Mouse (Mus musculus) frontal cortex, postnatal 36 days (tissue): ENCODE results near the gene Opcml.

Experiments used
- DNase-seq, 2 experiments: peaks; one replicate each; pipeline ENCODE4 v3.0.0; 2022; ENCODE audit warnings: low spot score in 2 of 2

Opcml gene

GRCm38 (mm10) chr9:27790725-27791638, at the start of gene Opcml:
Opcml (plus strand) TSS chr9:27790775.
- DNase-seq, result peak; percentile 73 to 76

GRCm38 (mm10) chr9:27758709-27759108, 31.9 kb upstream of the Opcml start:
- no peak for DNase-seq

GRCm38 (mm10) chr9:27761196-27761595, 29.4 kb upstream of the Opcml start:
- no peak for DNase-seq

- peak; percentile 20 to 42 for DNase-seq
Measured at GRCm38 (mm10) chr9:27766446-27766845, 24.1 kb upstream of the Opcml start.

GRCm38 (mm10) chr9:27767196-27767900, 23.2 kb upstream of the Opcml start:
- peak; percentile 21 to 45 for DNase-seq

- no peak for DNase-seq
Measured at GRCm38 (mm10) chr9:27768788-27769187, 21.8 kb upstream of the Opcml start.

GRCm38 (mm10) chr9:27781291-27781993, 9.1 kb upstream of the Opcml start:
- no peak for DNase-seq

GRCm38 (mm10) chr9:27781994-27782337, 8.6 kb upstream of the Opcml start:
- DNase-seq, result no peak

GRCm38 (mm10) chr9:27791639-27791966, 1.0 kb downstream of the Opcml start:
- DNase-seq, result no peak

GRCm38 (mm10) chr9:27792226-27792625, 1.7 kb downstream of the Opcml start:
- DNase-seq, result peak in 1 of 2 experiments; percentile 37

GRCm38 (mm10) chr9:27792994-27793393, 2.4 kb downstream of the Opcml start:
- no peak for DNase-seq

GRCm38 (mm10) chr9:27796535-27796934, 6.0 kb downstream of the Opcml start:
- no peak for DNase-seq

- DNase-seq, result no peak
Measured at GRCm38 (mm10) chr9:27800992-27801391, 10.4 kb downstream of the Opcml start.

GRCm38 (mm10) chr9:27801807-27802206, 11.2 kb downstream of the Opcml start:
- DNase-seq, result no peak

- no peak for DNase-seq
Measured at GRCm38 (mm10) chr9:27802379-27802778, 11.8 kb downstream of the Opcml start.

- no peak for DNase-seq
Measured at GRCm38 (mm10) chr9:27804461-27804860, 13.9 kb downstream of the Opcml start.

GRCm38 (mm10) chr9:27809741-27810140, 19.2 kb downstream of the Opcml start:
- DNase-seq, result peak; percentile 63 to 65

- no peak for DNase-seq
Measured at GRCm38 (mm10) chr9:27813207-27813790, 22.7 kb downstream of the Opcml start.

GRCm38 (mm10) chr9:27814161-27814560, 23.6 kb downstream of the Opcml start:
- no peak for DNase-seq

GRCm38 (mm10) chr9:27821197-27821596, 30.6 kb downstream of the Opcml start:
- no peak for DNase-seq

GRCm38 (mm10) chr9:27822681-27823080, 32.1 kb downstream of the Opcml start:
- no peak for DNase-seq

- no peak for DNase-seq
Measured at GRCm38 (mm10) chr9:27824424-27824823, 33.8 kb downstream of the Opcml start.
